Mouse (Mus musculus) embryonic facial prominence, embryonic 10.5 days (tissue): ENCODE measurements around the gene Thrb. TPM values are rescaled to one million over a fixed set of nuclear protein-coding genes. Genes with fewer than 3 reads are reported as not detected.
A peak's percentile ranks its signal among the peaks of the same experiment; 100 is the strongest.

Source experiments
- DNase-seq: peaks from one replicate; pipeline ENCODE4 v3.0.0-alpha.2; 2017; ENCODE audit warnings: low spot score
- H3K27ac ChIP-seq: fragments of 300-500 bp; sonication (generic); replicated peaks from 2 replicates; pipeline ENCODE4 v1.5.1; 2016; ENCODE audit warnings: mild to moderate bottlenecking
- H3K27me3 ChIP-seq: fragments of 300-500 bp; sonication (generic); replicated peaks from 2 replicates; pipeline ENCODE4 v1.6.1; 2016; ENCODE audit warnings: low read depth, mild to moderate bottlenecking; ENCODE audit not compliant: poor library complexity, severe bottlenecking
- H3K36me3 ChIP-seq: fragments of 300-500 bp; sonication (generic); replicated peaks from 2 replicates; pipeline ENCODE4 v1.6.1; 2016; ENCODE audit warnings: mild to moderate bottlenecking, moderate library complexity
- H3K4me1 ChIP-seq: fragments of 300-500 bp; sonication (generic); 2 replicates; pipeline ENCODE4 v1.6.1; 2016
- H3K4me3 ChIP-seq: fragments of 300-500 bp; sonication (generic); 2 replicates; pipeline ENCODE4 v1.5.1; 2016; ENCODE audit warnings: mild to moderate bottlenecking, moderate library complexity
- H3K9me3 ChIP-seq: fragments of 300-500 bp; sonication (generic); 2 replicates; pipeline ENCODE4 v1.6.1; 2016; ENCODE audit warnings: mild to moderate bottlenecking
- WGBS: fragments of 180-500 bp; shearing (Covaris S2); methylation state at CpG from one replicate; pipeline ENCODE4 v1.1.7; 2016; 5-methylcytosine and 5-hydroxymethylcytosine counted together
- polyA plus RNA-seq: library from polyadenylated mRNA; unstranded; fragments of >200 nt; fragmentation: Nextera tagmentation; extraction: Ambion mirVana; gene quantifications from 2 replicates; pipeline ENCODE4 v1.2.1, GENCODE M21; 2016

Thrb gene
- polyA plus RNA-seq, 1 experiment from 2014 or later: 1.5 TPM

- DNase-seq: no peak
- Histone ChIP-seq H3K4me3 (no peak overlapping the region), H3K27me3 (no peaks in the 10 kb centered on the region), H3K4me1 (peaks cover 8% of the 10 kb centered on the region), H3K36me3 (no peaks in the 10 kb centered on the region), H3K27ac (no peak overlapping the region), H3K9me3 (no peaks in the 10 kb centered on the region)
- 58% methylated on average over 1 of the region's 1 CpGs for WGBS
Measured at GRCm38 (mm10) chr14:17726906-17727305, 66.8 kb downstream of the Thrb start.

GRCm38 (mm10) chr14:17727878-17728277 lies 67.8 kb downstream of the Thrb start:
- Histone ChIP-seq H3K36me3 (no peaks in the 10 kb centered on the region), H3K27ac (no peak overlapping the region), H3K4me3 (no peak overlapping the region), H3K9me3 (no peaks in the 10 kb centered on the region), H3K4me1 (peaks cover 8% of the 10 kb centered on the region), H3K27me3 (no peaks in the 10 kb centered on the region)
- DNase-seq: no peak
- WGBS: 77% methylated on average over 4 of the region's 4 CpGs

GRCm38 (mm10) chr14:17728889-17729288 lies 68.8 kb downstream of the Thrb start:
- WGBS: 89% methylated on average over 2 of the region's 2 CpGs
- Histone ChIP-seq H3K27ac (no peak overlapping the region), H3K36me3 (no peaks in the 10 kb centered on the region), H3K4me3 (no peak overlapping the region), H3K9me3 (no peaks in the 10 kb centered on the region), H3K4me1 (peaks cover 12% of the 10 kb centered on the region), H3K27me3 (no peaks in the 10 kb centered on the region)
- no peak for DNase-seq

GRCm38 (mm10) chr14:17731020-17731419 lies 71.0 kb downstream of the Thrb start:
- H3K36me3 ChIP-seq: no peaks in the 10 kb centered on the region
- H3K27me3 ChIP-seq: no peaks in the 10 kb centered on the region
- WGBS: 6% methylated on average over 2 of the region's 2 CpGs
- H3K4me1 ChIP-seq: peaks cover 18% of the 10 kb centered on the region
- no peak for DNase-seq
- H3K9me3 ChIP-seq: no peaks in the 10 kb centered on the region
- no peak overlapping the region for H3K4me3 ChIP-seq
- H3K27ac ChIP-seq: no peak overlapping the region

GRCm38 (mm10) chr14:17733077-17733778 lies 73.2 kb downstream of the Thrb start:
- no peak overlapping the region for H3K27ac ChIP-seq
- no peak for DNase-seq
- no peak overlapping the region for H3K4me3 ChIP-seq
- no peaks in the 10 kb centered on the region for H3K9me3 ChIP-seq
- WGBS: 82% methylated on average over 2 of the region's 2 CpGs
- no peaks in the 10 kb centered on the region for H3K36me3 ChIP-seq
- no peaks in the 10 kb centered on the region for H3K27me3 ChIP-seq
- H3K4me1 ChIP-seq: peaks cover 20% of the 10 kb centered on the region

GRCm38 (mm10) chr14:17733779-17734137 lies 73.7 kb downstream of the Thrb start:
- Histone ChIP-seq H3K27me3 (no peaks in the 10 kb centered on the region), H3K9me3 (no peaks in the 10 kb centered on the region), H3K4me3 (no peak overlapping the region), H3K4me1 (peaks cover 20% of the 10 kb centered on the region), H3K27ac (no peak overlapping the region), H3K36me3 (no peaks in the 10 kb centered on the region)
- DNase-seq: no peak
- WGBS: 45% methylated on average over 2 of the region's 2 CpGs

- H3K27me3 ChIP-seq: no peaks in the 10 kb centered on the region
- no peak overlapping the region for H3K4me3 ChIP-seq
- no peak for DNase-seq
- H3K9me3 ChIP-seq: no peaks in the 10 kb centered on the region
- peaks cover 20% of the 10 kb centered on the region for H3K4me1 ChIP-seq
- no peaks in the 10 kb centered on the region for H3K36me3 ChIP-seq
- no peak overlapping the region for H3K27ac ChIP-seq
- WGBS: 82% methylated on average over 6 of the region's 6 CpGs
Measured at GRCm38 (mm10) chr14:17735440-17735839, 75.4 kb downstream of the Thrb start.

- DNase-seq: peak; percentile 75
- Histone ChIP-seq H3K4me1 (peaks cover 14% of the 10 kb centered on the region), H3K27ac (peak overlapping the region; percentile 76), H3K27me3 (no peaks in the 10 kb centered on the region), H3K36me3 (no peaks in the 10 kb centered on the region), H3K9me3 (no peaks in the 10 kb centered on the region), H3K4me3 (no peak overlapping the region)
- 26% methylated on average over 3 of the region's 3 CpGs for WGBS
Measured at GRCm38 (mm10) chr14:17740903-17741302, 80.8 kb downstream of the Thrb start.

GRCm38 (mm10) chr14:17742264-17742663 lies 82.2 kb downstream of the Thrb start:
- H3K36me3 ChIP-seq: no peaks in the 10 kb centered on the region
- H3K9me3 ChIP-seq: no peaks in the 10 kb centered on the region
- H3K27me3 ChIP-seq: no peaks in the 10 kb centered on the region
- DNase-seq: no peak
- H3K27ac ChIP-seq: no peak overlapping the region
- peaks cover 13% of the 10 kb centered on the region for H3K4me1 ChIP-seq
- H3K4me3 ChIP-seq: no peak overlapping the region
- 72% methylated on average over 2 of the region's 2 CpGs for WGBS

GRCm38 (mm10) chr14:17742902-17743712 lies 83.0 kb downstream of the Thrb start:
- H3K36me3 ChIP-seq: no peaks in the 10 kb centered on the region
- H3K27me3 ChIP-seq: no peaks in the 10 kb centered on the region
- 72% methylated on average over 9 of the region's 9 CpGs for WGBS
- no peaks in the 10 kb centered on the region for H3K9me3 ChIP-seq
- H3K4me1 ChIP-seq: peaks cover 12% of the 10 kb centered on the region
- no peak overlapping the region for H3K27ac ChIP-seq
- DNase-seq: no peak
- no peak overlapping the region for H3K4me3 ChIP-seq

GRCm38 (mm10) chr14:17743713-17744158 lies 83.7 kb downstream of the Thrb start:
- Histone ChIP-seq H3K27ac (no peak overlapping the region), H3K4me3 (no peak overlapping the region), H3K36me3 (no peaks in the 10 kb centered on the region), H3K27me3 (no peaks in the 10 kb centered on the region), H3K4me1 (peaks cover 13% of the 10 kb centered on the region), H3K9me3 (no peaks in the 10 kb centered on the region)
- DNase-seq: no peak
- 87% methylated on average over 2 of the region's 2 CpGs for WGBS

- no peaks in the 10 kb centered on the region for H3K36me3 ChIP-seq
- no peak for DNase-seq
- H3K9me3 ChIP-seq: no peaks in the 10 kb centered on the region
- peaks cover 14% of the 10 kb centered on the region for H3K4me1 ChIP-seq
- H3K27ac ChIP-seq: no peak overlapping the region
- 79% methylated on average over 3 of the region's 3 CpGs for WGBS
- H3K4me3 ChIP-seq: no peak overlapping the region
- H3K27me3 ChIP-seq: no peaks in the 10 kb centered on the region
Measured at GRCm38 (mm10) chr14:17747922-17748321, 87.9 kb downstream of the Thrb start.

- Histone ChIP-seq H3K27me3 (no peaks in the 10 kb centered on the region), H3K9me3 (no peaks in the 10 kb centered on the region), H3K27ac (no peak overlapping the region), H3K4me3 (no peak overlapping the region), H3K4me1 (peaks cover 14% of the 10 kb centered on the region), H3K36me3 (no peaks in the 10 kb centered on the region)
- DNase-seq: no peak
Measured at GRCm38 (mm10) chr14:17748945-17749344, 88.9 kb downstream of the Thrb start.
